Mouse (Mus musculus) spleen, postnatal 4 days (tissue): Measurements from ENCODE around the gene Amn.

Experiments
- DNase-seq, 2 experiments: peaks; one replicate each; pipeline ENCODE4 v3.0.0; 2022; ENCODE audit warnings: low spot score in 2 of 2

Gene Amn

DNA sequence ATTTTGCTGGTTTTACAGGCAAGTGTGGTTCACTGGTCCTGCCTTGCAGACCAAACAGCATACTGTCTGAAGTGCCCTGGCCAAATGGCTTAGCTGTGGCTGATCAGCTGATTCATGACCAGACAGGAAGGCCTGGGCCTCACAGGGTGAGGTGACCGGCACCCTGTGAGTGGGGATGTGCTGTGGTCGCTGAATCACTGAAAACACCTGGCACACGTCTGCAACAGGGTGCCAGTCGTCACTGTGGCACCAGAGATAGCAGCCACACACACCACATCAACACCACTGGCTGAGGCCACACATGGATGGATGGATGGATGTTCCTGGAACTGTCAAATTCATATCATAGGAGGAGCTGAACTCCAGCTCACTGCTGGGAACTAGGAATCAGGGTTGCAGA is 52.5 kb downstream of the Amn start:
- DNase-seq, result no peak

DNA sequence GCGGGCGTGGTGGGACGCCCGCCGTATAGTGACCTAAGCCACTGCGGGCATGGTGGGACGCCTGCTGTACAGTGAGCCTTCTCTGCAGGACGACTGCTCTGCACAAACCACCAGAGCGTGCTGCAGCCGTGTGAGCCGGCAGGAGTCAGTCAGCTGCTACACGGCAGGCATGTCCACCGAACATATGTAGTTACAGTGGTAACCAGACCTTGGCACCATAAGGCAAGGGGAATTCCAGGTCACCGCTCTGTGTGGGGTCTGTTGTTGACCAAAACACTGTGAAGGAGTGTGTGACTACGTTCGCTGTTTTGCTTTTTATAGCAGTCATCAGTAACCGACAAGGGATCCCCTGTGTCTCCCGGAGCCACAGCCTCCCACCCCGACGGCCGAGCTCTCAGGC is 53.6 kb downstream of the Amn start:
- DNase-seq, result no peak

DNA sequence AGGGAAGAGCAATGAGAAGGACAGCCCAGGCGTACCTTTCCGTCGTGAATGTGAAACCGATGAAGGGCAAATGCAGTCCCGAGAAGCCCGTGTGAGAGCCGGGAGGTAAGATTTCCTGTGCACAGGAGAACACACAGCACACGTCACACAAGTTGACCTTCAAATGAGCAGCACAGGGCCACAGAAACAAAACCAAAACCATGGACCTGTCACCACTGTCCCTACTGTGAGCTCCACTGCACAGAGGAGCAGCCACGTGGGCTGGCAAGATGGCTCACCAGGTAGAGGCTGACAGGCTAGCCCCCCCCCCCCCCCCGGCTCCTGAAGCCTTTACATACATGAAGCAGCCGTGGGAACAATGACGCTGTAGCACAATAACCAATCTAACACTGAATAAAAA is 54.1 kb downstream of the Amn start:
- DNase-seq, result no peak

DNA sequence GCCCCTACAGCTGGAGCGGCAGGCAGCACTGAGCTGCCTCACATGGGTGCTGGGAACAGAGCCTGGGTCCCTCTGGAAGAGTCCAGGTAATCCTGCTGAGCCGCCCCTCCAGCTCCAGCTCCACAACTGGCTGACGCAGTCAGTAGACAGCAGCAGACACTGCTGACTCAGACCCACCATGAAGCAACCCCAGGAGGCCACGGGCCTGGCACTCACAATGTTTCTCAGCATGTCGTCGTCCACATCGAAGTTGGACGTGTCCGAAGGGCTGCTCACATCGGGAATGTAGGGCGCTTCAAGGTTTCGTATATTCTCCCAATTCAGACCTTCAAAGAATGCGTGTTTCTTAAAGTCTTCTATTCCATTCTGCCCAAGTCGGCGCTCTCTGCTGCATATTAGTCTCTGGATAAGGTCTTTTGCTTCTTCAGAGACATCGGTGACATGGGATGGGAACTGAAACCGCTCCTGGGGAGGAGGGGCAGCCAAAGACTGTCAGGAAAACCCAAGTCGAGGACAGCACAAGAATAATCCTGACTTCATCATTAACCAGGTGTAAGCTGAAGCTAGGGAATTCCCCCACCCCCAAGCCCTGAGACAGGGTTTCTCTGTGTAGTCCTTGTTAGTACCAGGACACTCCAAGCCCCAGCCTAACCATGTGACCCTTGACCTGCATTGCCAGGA is 55.0 kb downstream of the Amn start:
- DNase-seq, result no peak
